18 mouse cellular contexts compared by ENCODE assay signal in the genomic region with DNA sequence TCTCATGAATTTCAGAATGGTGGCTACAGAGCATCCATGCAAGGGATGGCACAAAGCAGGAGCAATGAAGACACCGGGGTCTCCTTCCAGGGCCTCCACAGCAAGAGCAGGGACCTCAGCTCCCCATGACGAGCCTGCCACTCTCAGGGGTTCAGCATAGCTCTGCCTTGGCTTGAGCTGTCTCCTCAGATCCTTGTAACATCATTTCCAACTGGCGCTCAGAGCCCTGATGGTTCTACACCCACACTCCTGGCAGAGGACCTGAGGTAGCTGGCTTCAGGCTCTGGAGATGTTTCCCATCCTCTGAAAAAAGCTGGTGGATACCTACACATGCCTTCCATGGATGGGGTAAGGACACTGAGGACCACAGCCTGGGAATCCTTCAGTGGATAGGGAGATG. TPM values are rescaled to one million over a fixed set of nuclear protein-coding genes. Genes with fewer than 3 reads are reported as not detected.
DNase-seq lines count a peak whose midpoint lies in the region; ATAC-seq lines count a peak whose summit lies in the region.
"Had no signal": no experiment of that assay in that cellular context is flagged by ENCODE, and none has a peak within 500 bp of the region (broad histone marks: within the 10 kb centered on the region; RNA-seq: fewer than 3 reads in every experiment).

No protein-coding gene starts in this region.

- peak; percentile 95 for ATAC-seq in frontal cortex, adult (ENCODE audit: low TSS enrichment)
- ATAC-seq: CD4-positive, CD25-positive, alpha-beta regulatory T cell, adult 4 months; forebrain, embryonic 15.5 days had no signal

- no peak for DNase-seq in frontal cortex, postnatal 14 days (ENCODE audit: low spot score in 2 of 2)
- DNase-seq in layer of hippocampus, adult 8-10 months (ENCODE audit: low spot score in 2 of 2) = peak; percentile 50 to 61
- no peak for DNase-seq in layer of hippocampus, postnatal 25 days (ENCODE audit: extremely low spot score in 1 of 2, low spot score in 1 of 2)
- DNase-seq in right cerebral cortex, adult 18-20 months = peak; percentile 77
- no peak for DNase-seq in right cerebral cortex, postnatal 14 days
- DNase-seq in cerebellum, adult 11-12 months = no peak
- DNase-seq: adrenal gland, adult 8-10 months; adrenal gland, postnatal 36 days; B cell, adult 2 months; cerebellum, adult 11 months; cerebellum, adult 9-10 months; cerebellum, postnatal 25 days; gastrocnemius, postnatal 14 days had no signal

RNA-seq across cellular contexts. Expression of gene Kcnf1, which starts 36.3 kb away (rescaled TPM):
- 10 to 100 TPM; 34.5 to 49.7 (median 42.7) TPM for total RNA-seq in layer of hippocampus, adult 8-10 months (2022)
- 10 to 100 TPM; 35.5 to 42.1 TPM for total RNA-seq in layer of hippocampus, postnatal 25 days (2021)
- total RNA-seq: heart, adult 8-10 months; heart, postnatal 25 days had no signal

Comparison
In these comparisons a context has a peak if more than half of its experiments do, and no peak if none do; other contexts are left out.
1. DNase-seq: peak in layer of hippocampus, adult 8-10 months (2 of 2) and right cerebral cortex, adult 18-20 months (single experiment); none in frontal cortex, postnatal 14 days (0 of 2), layer of hippocampus, postnatal 25 days (0 of 2), right cerebral cortex, postnatal 14 days (single experiment) and cerebellum, adult 11-12 months (single experiment).